Mouse (Mus musculus) CH12F3 (cell line): ENCODE data around the gene Phex.

Source experiments
- in situ Hi-C: fragments of 300-500 bp; cut with MboI; formaldehyde crosslinking; loops from 2 replicates; pipeline ENCODE4 v1.14.3; 2020; ENCODE audit warnings: low sequenced_read_pairs

The Phex gene

DNA sequence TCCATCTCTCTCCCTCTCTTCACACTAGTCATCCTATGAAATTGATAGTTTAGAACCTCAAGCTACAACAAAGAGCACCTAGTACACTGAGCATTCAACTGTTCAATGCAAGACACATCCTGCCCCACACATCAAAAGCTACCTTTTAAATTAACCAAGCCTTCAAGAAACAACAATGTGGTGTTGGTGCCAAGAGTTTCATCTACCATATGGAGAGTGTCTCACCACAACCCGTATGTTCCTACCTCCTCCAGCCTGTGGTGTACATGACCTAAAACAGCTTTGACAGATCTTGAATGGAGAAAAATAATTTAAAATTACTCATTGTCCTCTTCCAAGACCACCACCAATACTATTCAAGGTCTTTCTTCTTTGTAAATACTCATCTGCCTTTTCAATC is 106.9 kb downstream of the Phex start:
- in situ Hi-C loops: no loop called here

DNA sequence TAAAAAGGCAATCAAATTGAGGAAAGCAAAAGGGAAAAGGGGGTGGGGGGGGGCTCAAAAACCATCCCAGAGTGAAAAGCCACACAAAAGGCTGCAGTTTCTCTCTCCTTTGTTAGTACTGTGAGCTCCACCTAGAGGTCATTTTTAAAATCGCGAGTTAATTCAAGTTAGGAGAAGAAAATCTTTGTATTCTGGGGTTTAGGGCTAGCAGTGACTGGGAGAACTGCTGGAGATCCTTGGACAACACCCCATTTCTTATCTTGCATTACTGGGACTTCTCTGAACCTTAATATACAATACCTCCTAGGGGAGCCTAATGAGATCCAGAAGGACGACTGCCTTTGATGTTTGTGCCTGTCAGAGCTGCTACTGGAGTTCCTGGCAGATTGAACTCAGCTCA is 107.7 kb downstream of the Phex start:
- in situ Hi-C loops: no loop called here

DNA sequence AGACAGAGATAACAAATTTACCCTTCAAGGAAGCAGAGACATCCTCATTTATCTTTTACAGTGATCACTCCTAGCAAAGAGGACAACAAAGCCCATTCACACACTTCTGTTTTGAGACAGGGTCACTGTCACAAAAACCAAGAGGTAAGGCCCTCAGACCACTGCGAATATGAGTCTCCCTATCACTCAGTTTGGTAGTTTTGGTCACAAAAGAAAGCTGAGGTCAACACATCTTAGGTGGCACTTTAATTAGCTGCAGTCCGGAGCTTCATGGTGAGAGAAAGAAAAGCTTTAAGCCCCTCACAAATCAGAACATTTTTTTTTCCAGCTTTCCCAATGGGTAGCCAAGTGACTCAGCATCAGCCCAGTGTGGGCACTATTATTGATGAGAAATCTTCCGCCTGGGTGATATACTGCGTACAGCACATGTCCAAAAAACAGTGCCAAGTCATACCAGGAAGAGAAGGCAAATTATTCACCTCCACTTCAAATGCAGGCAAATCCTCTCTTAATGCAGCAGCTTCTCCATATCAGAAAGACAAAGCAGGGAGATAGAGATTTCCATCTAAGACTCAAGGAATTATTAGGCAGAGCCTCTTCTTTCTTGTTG is 108.2 kb downstream of the Phex start:
- in situ Hi-C loops: no loop called here

DNA sequence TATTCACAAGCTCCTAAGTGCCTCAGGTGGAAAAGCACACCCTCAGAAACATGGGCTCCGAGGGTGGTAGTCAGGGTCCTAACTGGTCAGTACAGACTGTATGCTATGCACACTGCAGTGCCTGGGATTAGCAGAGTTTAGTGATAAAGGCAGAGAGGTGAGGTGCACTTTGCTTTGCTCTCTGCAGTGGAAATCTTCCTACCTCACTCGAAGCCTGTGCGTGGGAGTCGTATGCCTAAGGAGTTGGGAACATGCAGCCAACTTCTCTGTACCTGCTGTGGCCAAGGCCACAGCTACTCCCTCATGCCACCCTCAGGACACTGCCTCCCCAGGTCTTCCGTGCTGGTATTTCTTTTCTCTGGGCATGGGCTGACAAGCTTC is 109.3 kb downstream of the Phex start:
- in situ Hi-C loops: no loop called here

- in situ Hi-C loops: no loop called here
Observed at GRCm38 (mm10) chrX:157305193-157305851, 109.8 kb downstream of the Phex start.

DNA sequence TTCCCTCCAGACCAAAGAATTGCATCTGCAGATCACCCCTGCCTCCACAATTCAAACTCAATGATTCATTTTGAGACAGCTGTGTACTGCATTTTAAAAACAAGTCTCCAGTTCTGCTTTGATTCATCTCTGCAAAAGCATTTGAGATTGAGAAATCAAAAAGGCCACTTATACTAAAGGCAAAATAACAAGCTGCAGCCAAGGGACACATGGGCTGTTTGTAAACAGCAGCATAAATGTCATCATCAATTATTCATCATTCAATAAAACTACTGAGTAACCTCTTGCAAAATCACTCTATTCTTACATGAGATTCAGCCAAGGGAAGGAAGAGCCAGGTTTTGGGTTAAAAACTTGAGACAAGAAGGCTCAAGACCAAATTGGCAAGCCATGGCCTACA is 122.7 kb downstream of the Phex start:
- in situ Hi-C loops: no loop called here

DNA sequence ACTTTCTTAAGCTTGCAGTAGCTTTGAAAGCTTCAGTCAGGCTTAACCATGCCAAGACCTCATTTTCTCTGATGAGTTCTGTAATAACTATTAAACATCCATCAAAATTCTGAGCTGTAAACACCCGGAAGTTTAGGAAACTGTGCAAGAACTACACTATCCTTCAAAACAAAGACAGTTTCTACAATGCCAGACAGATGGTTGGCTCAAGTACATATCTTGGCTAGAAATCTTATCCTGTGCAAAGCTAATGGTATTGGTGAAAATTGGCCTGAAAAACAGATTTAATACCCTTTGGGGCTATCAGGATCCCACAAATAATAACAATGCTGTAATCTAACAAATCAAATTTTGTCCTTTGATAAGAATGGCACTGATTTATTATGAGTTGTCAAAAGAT is 138.5 kb downstream of the Phex start:
- in situ Hi-C loops: no loop called here

- in situ Hi-C loops: no loop called here
Observed at GRCm38 (mm10) chrX:157273291-157273690, 141.8 kb downstream of the Phex start.

- in situ Hi-C loops: no loop called here
Observed at GRCm38 (mm10) chrX:157271609-157272008, 143.5 kb downstream of the Phex start.

GRCm38 (mm10) chrX:157269726-157270305 is 145.3 kb downstream of the Phex start:
- in situ Hi-C loops: no loop called here

GRCm38 (mm10) chrX:157268141-157268540 is 147.0 kb downstream of the Phex start:
- in situ Hi-C loops: no loop called here

DNA sequence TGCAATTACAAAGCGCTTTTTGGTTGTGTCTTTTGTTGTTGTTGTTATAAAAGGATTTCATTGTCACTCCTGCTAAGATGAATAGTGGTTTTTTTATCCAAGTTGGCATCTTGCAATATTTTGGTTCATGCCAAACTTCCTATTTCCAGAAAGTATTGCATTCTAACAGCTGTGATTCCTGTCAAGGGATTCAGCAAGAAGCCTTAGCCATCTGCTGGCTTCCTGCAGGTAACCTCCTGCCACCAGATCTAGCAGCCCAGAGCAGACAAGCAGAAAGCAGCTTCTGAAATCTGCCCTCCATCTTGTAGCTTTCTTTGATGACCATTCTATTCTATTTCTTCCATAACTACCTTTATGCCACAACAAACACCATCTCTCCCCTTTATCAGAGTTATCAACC is 212.4 kb downstream of the Phex start:
- in situ Hi-C loops: no loop called here

GRCm38 (mm10) chrX:157184167-157184566 is 230.9 kb downstream of the Phex start:
- in situ Hi-C loops: no loop called here

GRCm38 (mm10) chrX:157180845-157181244 is 234.3 kb downstream of the Phex start:
- in situ Hi-C loops: no loop called here

GRCm38 (mm10) chrX:157164142-157164541 is 251.0 kb downstream of the Phex start:
- in situ Hi-C loops: no loop called here

DNA sequence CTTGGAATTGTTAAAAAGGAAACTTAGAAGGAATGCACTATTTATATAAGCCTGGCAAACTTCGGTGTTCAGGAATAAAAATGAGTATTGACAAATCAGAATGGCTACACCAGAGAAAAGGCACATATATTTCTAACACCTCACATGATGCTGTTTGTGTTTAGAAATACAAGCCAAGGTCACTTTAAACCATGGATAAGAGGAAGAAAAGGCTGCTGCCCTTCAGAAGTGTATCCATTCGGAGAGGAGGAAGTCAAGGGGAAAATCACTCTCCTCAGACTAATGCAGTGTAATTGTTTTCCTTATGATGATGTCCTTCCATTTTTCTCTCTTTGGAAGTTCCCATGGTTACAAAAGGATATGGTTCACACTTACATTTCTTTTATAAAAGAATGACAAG is 251.7 kb downstream of the Phex start:
- in situ Hi-C loops: no loop called here

- in situ Hi-C loops: no loop called here
Observed at GRCm38 (mm10) chrX:157144675-157145074, 270.4 kb downstream of the Phex start.

GRCm38 (mm10) chrX:157139601-157140000 is 275.5 kb downstream of the Phex start:
- in situ Hi-C loops: no loop called here
